Comparison of ENCODE assay signal across 20 mouse cellular contexts in genomic region chr19:53552795-53553194, GRCm38 (mm10). TPM values are rescaled to one million over a fixed set of nuclear protein-coding genes. Genes with fewer than 3 reads are reported as not detected.
DNase-seq lines count a peak whose midpoint lies in the region; ATAC-seq and TF ChIP-seq lines count a peak whose summit lies in the region.
"Had no signal": no experiment of that assay in that cellular context is flagged by ENCODE, and none has a peak within 500 bp of the region (broad histone marks: within the 10 kb centered on the region; RNA-seq: fewer than 3 reads in every experiment).

No protein-coding gene starts in this region.

- no peaks in the 10 kb centered on the region for H3K79me2 ChIP-seq in myocyte (ENCODE audit: control insufficient read depth, insufficient read depth)

- no peaks in the 10 kb centered on the region for H3K27me3 ChIP-seq in kidney, adult 2 months (replicated peaks; ENCODE audit: control insufficient read depth, insufficient read depth, low read length)
- no peaks in the 10 kb centered on the region for H3K27me3 ChIP-seq in myocyte (ENCODE audit: control insufficient read depth, insufficient read depth, insufficient read length)
- no peaks in the 10 kb centered on the region for H3K27me3 ChIP-seq in forebrain, embryonic 13.5 days
- H3K27me3 ChIP-seq: embryonic facial prominence, embryonic 13.5 days; liver, embryonic 13.5 days had no signal

- no peak overlapping the region for H3ac ChIP-seq in myocyte (ENCODE audit: control insufficient read depth, insufficient read length)

- no peak overlapping the region for H3K4me3 ChIP-seq in kidney, adult 2 months (ENCODE audit: insufficient read depth, low read depth, low read length)
- no peak overlapping the region for H3K4me3 ChIP-seq in myocyte
- no peak overlapping the region for H3K4me3 ChIP-seq in forebrain, embryonic 13.5 days
- H3K4me3 ChIP-seq: embryonic facial prominence, embryonic 13.5 days; hindbrain, embryonic 13.5 days; liver, embryonic 13.5 days had no signal

- H3K4me2 ChIP-seq in myocyte (ENCODE audit: low read depth), result peak overlapping the region; percentile 66
- H3K4me2 ChIP-seq in forebrain, embryonic 13.5 days, result no peak overlapping the region
- H3K4me2 ChIP-seq: embryonic facial prominence, embryonic 13.5 days; hindbrain, embryonic 13.5 days; liver, embryonic 13.5 days had no signal

- no peak overlapping the region for H3K27ac ChIP-seq in kidney, adult 2 months (ENCODE audit: insufficient read depth, low read depth, low read length)
- no peak overlapping the region for H3K27ac ChIP-seq in forebrain, embryonic 13.5 days
- H3K27ac ChIP-seq: embryonic facial prominence, embryonic 13.5 days; hindbrain, embryonic 13.5 days; liver, embryonic 13.5 days; stomach, postnatal 0 days had no signal

- H3K9me3 ChIP-seq in forebrain, embryonic 13.5 days (replicated peaks), result no peaks in the 10 kb centered on the region
- H3K9me3 ChIP-seq: embryonic facial prominence, embryonic 13.5 days; G1E; hindbrain, embryonic 13.5 days; liver, embryonic 13.5 days had no signal

- ATAC-seq in forebrain, embryonic 13.5 days, result no peak
- ATAC-seq: activated CD4-positive, CD25-positive, alpha-beta regulatory T cell, adult 4 months; forebrain, embryonic 16.5 days had no signal

- peaks cover 5% of the 10 kb centered on the region; the same call in 1 of the 2 replicates for H3K4me1 ChIP-seq in kidney, adult 2 months (ENCODE audit: control insufficient read depth, insufficient read depth, low read length)
- H3K4me1 ChIP-seq in forebrain, embryonic 13.5 days, result peaks cover 7% of the 10 kb centered on the region; the same call in 1 of the 2 replicates

- DNase-seq in kidney, adult 2 months, result peak; percentile 28
- DNase-seq in kidney, adult 9 months, result no peak
- peak; percentile 61 for DNase-seq in lung, postnatal 10 days
- DNase-seq in lung, adult 18-20 months, result no peak
- DNase-seq in NIH3T3 (ENCODE audit: low read depth), result peak; percentile 88
- DNase-seq in cerebellum, adult 8-10 months, result no peak
- DNase-seq: cerebellum, postnatal 14 days; gastrocnemius, postnatal 14 days; kidney, adult 11 months; layer of hippocampus, adult 9-11 months; liver, embryonic 13.5 days; thymus, postnatal 25 days had no signal

- WGBS in kidney, adult 2 months, result 51% methylated on average over 6 of the region's 6 CpGs
- 68% methylated on average over 6 of the region's 6 CpGs for WGBS in forebrain, embryonic 13.5 days

- H3K36me3 ChIP-seq in kidney, adult 2 months (ENCODE audit: control insufficient read depth, insufficient read depth, low read length), result no peaks in the 10 kb centered on the region
- no peaks in the 10 kb centered on the region for H3K36me3 ChIP-seq in myocyte (ENCODE audit: control insufficient read depth, insufficient read depth)
- H3K36me3 ChIP-seq in forebrain, embryonic 13.5 days (ENCODE audit: poor library complexity, severe bottlenecking), result no peaks in the 10 kb centered on the region
- H3K36me3 ChIP-seq: embryonic facial prominence, embryonic 13.5 days; G1E; hindbrain, embryonic 13.5 days; liver, embryonic 13.5 days had no signal

- no peak for TF ChIP-seq CTCF in kidney, adult 2 months (conservative IDR thresholded peaks at IDR 0.05; ENCODE audit: insufficient read depth, insufficient read length, low read depth, low read length)

- no peak for TF ChIP-seq POLR2A in kidney, adult 2 months (IDR thresholded peaks at IDR 0.05; ENCODE audit: low read depth, low read length)
- TF ChIP-seq POLR2A in myocyte (IDR thresholded peaks at IDR 0.05; ENCODE audit: insufficient read length, low read depth), result no peak

- H3K9ac ChIP-seq in forebrain, embryonic 13.5 days, result no peak overlapping the region
- H3K9ac ChIP-seq: embryonic facial prominence, embryonic 13.5 days; hindbrain, embryonic 13.5 days; liver, embryonic 13.5 days had no signal

TF ChIP-seq in myocyte, 11 proteins besides CTCF, POLR2A, EP300 and RAD21:
- TF ChIP-seq MYOD1 (IDR thresholded peaks at IDR 0.05; ENCODE audit: control insufficient read depth in 1 of 3, insufficient read length in 2 of 3, low read depth in 2 of 3), result no peak
- TF ChIP-seq SRF (IDR thresholded peaks at IDR 0.05; ENCODE audit: control insufficient read depth, insufficient read length, low read depth), result no peak
- no peak for TF ChIP-seq USF1 (IDR thresholded peaks at IDR 0.05; ENCODE audit: low read depth)
- TF ChIP-seq TCF3 (IDR thresholded peaks at IDR 0.05; ENCODE audit: insufficient read length, low read depth), result no peak
- no peak for TF ChIP-seq REST (IDR thresholded peaks at IDR 0.05; ENCODE audit: insufficient read depth, insufficient read length)
- no peak for TF ChIP-seq MYOG (IDR thresholded peaks at IDR 0.05; ENCODE audit: control insufficient read depth in 1 of 3, insufficient read depth in 1 of 3, insufficient read length in 2 of 3, low read depth in 2 of 3)
- TF ChIP-seq MAX (IDR thresholded peaks at IDR 0.05; ENCODE audit: low read depth), result no peak
- TF ChIP-seq POLR2AphosphoS2 (IDR thresholded peaks at IDR 0.05; ENCODE audit: insufficient read length, low read depth), result no peak
- no peak for TF ChIP-seq TCF12 (IDR thresholded peaks at IDR 0.05; ENCODE audit: insufficient read depth, poor library complexity, severe bottlenecking)
- TF ChIP-seq CEBPB (IDR thresholded peaks at IDR 0.05; ENCODE audit: insufficient read depth, poor library complexity, severe bottlenecking), result no peak
- no peak for TF ChIP-seq E2F4 (IDR thresholded peaks at IDR 0.05; ENCODE audit: insufficient read depth)
TF ChIP-seq in myocyte: peak in this region for 0.

RNA-seq across cellular contexts. Expression of gene Dusp5, which starts 23.9 kb away (rescaled TPM):
- polyA plus RNA-seq in kidney, adult 2 months (2012; rRNA removed), result 1.0 and 2.0 TPM in 2 replicates
- polyA plus RNA-seq in myocyte (2012; fragmentation: generic; extraction: Trizol), result 4.5 TPM
- polyA plus RNA-seq in forebrain, embryonic 13.5 days (2015; fragmentation: Nextera tagmentation; extraction: Ambion mirVana), result 1.5 and 1.8 TPM in 2 replicates

RNA-seq across cellular contexts. Expression of gene Nutf2-ps1, which starts 36.1 kb away (rescaled TPM):
- polyA plus RNA-seq in kidney, adult 2 months (2012; rRNA removed), result 96.4 and 112 TPM in 2 replicates
- 34.3 TPM for polyA plus RNA-seq in myocyte (2012; fragmentation: generic; extraction: Trizol)
- 412 and 436 TPM in 2 replicates for polyA plus RNA-seq in forebrain, embryonic 13.5 days (2015; fragmentation: Nextera tagmentation; extraction: Ambion mirVana)

RNA-seq across cellular contexts. Expression of gene Smc3, which starts 47.4 kb away (rescaled TPM):
- polyA plus RNA-seq in kidney, adult 2 months (2012; rRNA removed), result 3.3 and 5.1 TPM in 2 replicates
- 6.5 TPM for polyA plus RNA-seq in myocyte (2012; fragmentation: generic; extraction: Trizol)
- 87.3 and 87.4 TPM in 2 replicates for polyA plus RNA-seq in forebrain, embryonic 13.5 days (2015; fragmentation: Nextera tagmentation; extraction: Ambion mirVana)

Comparison
In these comparisons a context has a peak if more than half of its experiments do, and no peak if none do; other contexts are left out.
1. DNase-seq: peak in kidney, adult 2 months (single experiment), lung, postnatal 10 days (single experiment) and NIH3T3 (single experiment); none in kidney, adult 9 months (single experiment), lung, adult 18-20 months (0 of 2) and cerebellum, adult 8-10 months (single experiment).
2. RNA of gene Smc3, which starts 47.4 kb away (polyA plus RNA-seq): 87.3 to 87.4 TPM in forebrain, embryonic 13.5 days; 6.5 TPM in myocyte (single experiment) and 3.3 to 5.1 TPM in kidney, adult 2 months; every median in the first group is over 10 times any median in the second.